Mouse (Mus musculus) right cerebral cortex, postnatal 10 days (tissue): ENCODE measurements at regions not wholly inside any gene's neighbourhood (a gene's known extent, or its start where the extent isn't known, plus 50 kb on each side); places are given as distances from the start of the nearest gene placed in this dataset.
A peak's percentile ranks its signal among the peaks of the same experiment; 100 is the strongest.

Source experiments
- DNase-seq, 2 experiments: peaks; one replicate each; pipeline ENCODE4 v3.0.0; 2021; ENCODE audit warnings: low spot score in 2 of 2

- DNase-seq: no peak
Measured at GRCm38 (mm10) chr2:136617138-136617537, 96.1 kb upstream of the Snap25 start.

- no peak for DNase-seq
Measured at GRCm38 (mm10) chr2:136618114-136618513, 95.1 kb upstream of the Snap25 start.

DNA sequence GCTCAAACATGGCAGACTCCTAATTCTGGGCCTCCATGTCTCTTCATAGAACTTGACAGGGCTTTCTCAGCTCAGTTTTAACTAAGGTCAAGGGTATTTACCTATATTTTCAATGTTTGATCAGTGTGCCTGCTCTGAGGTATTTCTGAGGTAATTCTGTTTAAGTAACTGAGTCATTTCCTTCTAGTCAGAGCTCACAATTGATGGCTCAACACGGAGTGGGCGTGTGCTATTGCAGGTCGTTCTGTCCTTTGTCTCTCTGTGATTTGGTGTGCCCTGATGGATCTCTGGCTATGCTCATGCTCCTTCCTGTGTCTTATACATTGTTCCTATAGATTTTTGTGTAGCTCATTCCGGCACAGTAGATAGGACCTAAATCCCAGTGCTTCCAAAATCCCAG is 92.9 kb upstream of the Snap25 start:
- no peak for DNase-seq

GRCm38 (mm10) chr2:136620969-136621368 is 92.3 kb upstream of the Snap25 start:
- DNase-seq: no peak

DNA sequence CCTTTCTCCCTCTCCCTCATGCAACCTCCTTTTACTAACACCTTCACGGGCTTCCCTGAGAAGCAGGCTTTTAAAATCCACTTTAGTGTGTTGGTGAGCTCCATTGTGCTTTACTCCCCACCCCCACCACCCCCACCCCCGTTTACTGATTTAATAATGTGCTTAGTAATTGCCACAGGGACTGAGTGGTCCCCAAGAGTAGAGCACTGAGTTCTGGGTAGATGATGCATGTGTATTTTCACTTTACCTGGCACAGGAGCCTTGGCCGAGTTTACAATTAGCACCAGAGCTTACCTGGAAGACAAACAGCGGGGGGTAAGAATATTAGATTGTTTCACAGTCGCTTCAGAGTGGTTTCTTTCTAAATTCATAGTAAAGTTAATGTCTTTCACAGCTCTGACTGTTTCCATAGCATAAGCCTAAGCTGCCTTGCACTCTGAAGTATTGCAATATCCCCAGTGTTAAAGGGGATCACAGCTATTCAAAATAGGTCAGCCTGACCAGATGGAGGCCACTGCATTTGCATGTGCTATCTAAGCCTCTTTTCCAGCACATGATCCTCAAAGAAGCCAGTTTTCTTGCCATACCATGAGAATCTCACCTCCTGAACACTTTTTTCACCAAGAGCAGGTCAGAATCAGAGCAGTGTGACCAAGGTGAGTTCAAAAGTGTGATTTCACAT is 89.3 kb upstream of the Snap25 start:
- DNase-seq: no peak

- DNase-seq: no peak
Measured at GRCm38 (mm10) chr2:136624490-136624850, 88.8 kb upstream of the Snap25 start.

- peak in 1 of 2 experiments; percentile 29 for DNase-seq
Measured at GRCm38 (mm10) chr2:136646917-136647316, 66.3 kb upstream of the Snap25 start.

DNA sequence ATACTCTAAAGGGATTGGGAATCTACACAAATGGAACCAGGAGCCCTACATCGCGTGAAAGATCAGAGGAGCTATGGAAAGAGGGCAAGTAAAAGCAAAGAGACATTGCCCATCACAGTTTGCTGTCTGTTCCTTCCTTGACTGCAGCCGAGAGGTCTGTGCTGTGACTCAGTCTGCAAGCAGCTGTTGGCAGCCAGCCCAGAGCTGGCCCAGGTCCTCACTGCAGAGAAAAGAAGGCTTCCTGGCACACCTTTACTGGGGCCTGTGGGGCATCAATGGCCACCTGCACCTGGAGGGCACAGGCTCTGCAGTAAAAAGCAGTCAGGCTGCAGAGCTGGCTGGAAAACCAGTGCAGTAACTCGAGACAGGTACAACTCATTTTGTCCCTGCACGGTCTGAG is 64.6 kb upstream of the Snap25 start:
- peak in 1 of 2 experiments; percentile 45 for DNase-seq

GRCm38 (mm10) chr2:136650721-136651120 is 62.5 kb upstream of the Snap25 start:
- DNase-seq: no peak

DNA sequence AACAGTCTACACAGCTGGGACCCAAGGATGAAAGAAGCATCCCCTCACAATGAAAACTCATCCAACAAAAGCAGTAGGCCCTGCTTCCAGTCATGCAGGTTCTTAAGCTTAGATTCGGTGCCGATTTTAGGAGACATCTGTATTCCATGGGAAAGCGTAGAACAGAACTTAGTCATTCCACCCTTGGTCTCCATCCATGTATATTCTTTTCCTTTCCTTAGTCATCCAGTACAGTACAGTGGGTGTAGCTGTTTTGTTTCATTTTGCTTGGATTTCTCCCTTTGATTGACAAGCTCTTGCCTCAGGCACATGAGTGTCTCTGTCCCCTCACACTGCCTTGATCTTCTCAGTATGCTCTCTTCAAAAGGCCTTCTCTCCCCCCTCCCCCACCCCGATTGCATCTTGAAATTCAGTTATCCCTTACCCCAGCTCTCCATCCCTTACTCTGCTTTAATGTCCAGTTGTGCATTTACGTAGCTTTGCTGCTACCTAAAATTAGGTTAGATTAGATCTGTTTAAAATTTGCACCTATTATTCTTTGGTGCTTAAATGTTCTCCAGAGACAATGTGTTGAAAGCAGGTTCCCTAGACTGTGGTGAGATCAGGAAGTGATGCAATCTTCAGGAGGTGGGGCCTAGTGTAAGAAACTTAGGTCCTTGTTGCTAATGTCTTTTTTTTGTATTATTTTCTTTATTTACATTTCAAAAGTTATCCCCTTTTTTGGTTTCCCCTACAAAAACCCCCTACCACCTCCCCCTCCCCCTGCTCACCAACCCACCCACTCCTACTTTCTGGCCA is 60.8 kb upstream of the Snap25 start:
- no peak for DNase-seq
